Mouse (Mus musculus): ENCODE data around the gene E330009J07Rik.

- TF ChIP-seq POLR2A (IDR thresholded peaks at IDR 0.05; ENCODE audit: extremely low read depth, insufficient read depth, low read length) (no peak), CTCF (IDR thresholded peaks at IDR 0.05; ENCODE audit: extremely low read depth, insufficient read depth, low read length) (no peak)
Observed at GRCm38 (mm10) chr6:40388660-40389059, 47.3 kb downstream of the E330009J07Rik start.

Data from cortical plate, adult 2 months (tissue).